Mouse (Mus musculus) heart, adult 18-20 months (tissue): Measurements from ENCODE around the gene Habp2. TPM values are rescaled to one million over a fixed set of nuclear protein-coding genes. Genes with fewer than 3 reads are reported as not detected.
A peak's percentile ranks its signal among the peaks of the same experiment; 100 is the strongest.
"Not testable (repeated sequence)": the region's sequence is repeated elsewhere in the genome, so short reads cannot be mapped to it uniquely, and the experiment has no call there.

Experiments
- DNase-seq, 2 experiments: peaks; one replicate each; pipeline ENCODE4 v3.0.0; 2021 to 2022; ENCODE audit warnings: mixed read lengths in 1 of 2
- total RNA-seq, 2 experiments: library from RNA; stranded (reverse); gene quantifications; 2 replicates each; pipeline ENCODE4 v1.2.3; 2021

Gene Habp2
- total RNA-seq, 2 experiments from 2014 or later = not detected

DNA sequence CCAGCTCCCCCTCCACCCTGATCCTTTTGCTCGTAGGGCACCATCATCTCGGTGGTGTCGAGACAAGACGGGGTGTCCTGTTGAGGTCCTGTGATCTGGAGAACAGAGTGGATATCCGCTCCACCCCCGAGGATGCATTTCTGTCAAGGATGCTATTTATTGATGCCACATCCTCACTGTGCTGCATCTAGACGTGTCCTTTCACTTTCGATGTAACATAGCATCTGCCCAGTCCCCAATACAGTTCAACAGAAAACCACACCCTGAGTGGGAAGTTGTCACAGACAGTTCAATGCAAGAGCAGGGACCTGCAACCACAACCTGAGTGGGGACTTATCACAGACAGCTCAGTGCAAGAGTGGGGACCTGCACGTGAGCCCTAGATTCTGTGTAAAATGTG is 9.7 kb downstream of the Habp2 start:
- DNase-seq = no peak

DNA sequence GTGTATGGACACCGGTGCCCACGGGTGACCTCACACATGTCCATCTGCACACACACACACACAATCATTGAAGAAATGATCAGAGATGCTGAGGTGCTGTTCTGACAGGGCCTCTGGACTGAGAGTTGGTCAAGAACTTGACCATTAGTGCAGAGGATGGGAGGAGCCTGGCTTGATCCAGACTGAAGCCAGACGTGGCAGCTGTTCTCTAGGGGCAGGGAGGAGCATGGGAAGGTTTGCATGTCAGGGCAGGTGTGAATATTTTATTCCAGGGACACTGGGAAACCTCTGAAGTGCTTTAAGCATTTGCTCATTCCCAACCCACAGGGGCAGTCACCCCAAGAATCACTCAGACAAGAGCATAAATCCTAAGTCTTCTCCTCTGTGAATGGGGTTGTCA is 10.3 kb downstream of the Habp2 start:
- no peak for DNase-seq

DNA sequence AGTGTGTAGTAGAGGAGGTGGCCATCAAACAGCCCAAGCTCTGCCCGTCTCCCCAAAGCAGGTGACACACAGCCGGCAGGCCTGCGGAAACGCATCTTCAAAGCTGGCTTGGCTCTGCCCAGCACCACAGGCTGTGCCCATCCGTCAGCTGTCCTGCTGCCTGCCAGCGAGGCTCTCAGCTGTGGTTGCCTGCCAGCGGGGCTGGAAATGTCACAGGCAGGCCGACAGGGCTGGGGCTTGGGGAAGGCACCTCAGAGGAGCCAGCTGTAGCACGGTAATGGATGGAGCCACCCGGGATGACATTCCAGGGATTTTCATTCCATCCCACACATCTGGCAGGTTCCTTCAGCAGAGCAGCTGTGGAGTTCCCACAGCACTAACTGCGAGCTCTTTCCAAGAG is 13.9 kb downstream of the Habp2 start:
- DNase-seq = peak; percentile 29 to 51

DNA sequence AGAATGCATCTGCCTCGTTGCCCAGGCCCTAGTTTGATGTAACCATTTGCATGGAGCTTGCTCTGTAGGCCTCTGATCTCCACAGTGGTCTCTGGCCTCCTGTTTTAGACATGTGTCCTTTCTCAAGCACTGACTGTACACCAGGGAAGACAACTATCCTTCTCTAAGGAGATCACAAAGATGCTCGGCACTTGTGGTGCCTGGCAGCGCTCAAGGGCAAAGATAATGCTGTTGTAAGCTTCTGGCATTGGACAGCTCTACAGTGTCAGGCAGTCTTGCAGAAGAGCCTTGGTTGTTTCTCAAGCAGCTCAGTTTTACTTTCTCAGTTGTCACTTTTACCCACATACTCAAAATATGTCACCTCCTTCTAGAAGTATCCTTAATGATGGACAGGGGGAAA is 29.6 kb downstream of the Habp2 start:
- no peak for DNase-seq

DNA sequence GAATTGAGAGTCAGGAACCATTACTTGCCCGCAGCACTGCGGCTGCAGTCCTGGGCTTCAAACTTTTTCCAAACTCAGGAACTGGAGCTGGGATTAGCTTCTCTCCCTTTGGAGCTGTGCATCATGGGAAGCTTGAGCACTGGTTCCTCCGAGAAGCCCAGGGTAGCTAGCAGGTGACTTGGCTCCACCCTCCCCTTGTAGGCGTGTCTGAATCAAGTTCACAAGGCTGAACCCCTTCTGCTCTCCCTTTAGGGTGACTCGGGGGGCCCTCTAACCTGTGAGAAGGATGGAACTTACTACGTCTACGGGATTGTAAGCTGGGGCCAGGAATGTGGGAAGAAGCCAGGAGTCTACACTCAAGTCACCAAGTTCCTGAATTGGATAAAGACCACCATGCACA is 32.3 kb downstream of the Habp2 start:
- no peak for DNase-seq

DNA sequence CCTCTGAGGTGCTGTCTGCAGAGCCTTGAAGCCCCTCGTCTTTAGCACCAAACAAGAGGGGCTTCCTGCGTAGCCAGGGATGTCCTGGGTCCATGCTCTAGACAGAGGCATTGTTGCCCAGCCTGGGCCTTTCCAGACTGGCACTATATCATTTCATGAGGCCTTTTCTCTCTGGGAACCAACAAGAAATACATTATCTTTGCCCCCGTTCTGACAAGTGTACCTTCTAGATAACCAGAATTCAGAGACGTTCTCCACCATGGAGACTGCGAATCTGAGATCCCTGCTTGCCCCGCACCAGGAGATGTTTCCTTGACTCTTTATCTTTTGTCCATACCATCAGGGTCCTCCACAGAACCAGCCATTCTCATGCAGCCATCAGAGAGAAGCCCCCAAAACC is 32.7 kb downstream of the Habp2 start:
- DNase-seq = no peak

DNA sequence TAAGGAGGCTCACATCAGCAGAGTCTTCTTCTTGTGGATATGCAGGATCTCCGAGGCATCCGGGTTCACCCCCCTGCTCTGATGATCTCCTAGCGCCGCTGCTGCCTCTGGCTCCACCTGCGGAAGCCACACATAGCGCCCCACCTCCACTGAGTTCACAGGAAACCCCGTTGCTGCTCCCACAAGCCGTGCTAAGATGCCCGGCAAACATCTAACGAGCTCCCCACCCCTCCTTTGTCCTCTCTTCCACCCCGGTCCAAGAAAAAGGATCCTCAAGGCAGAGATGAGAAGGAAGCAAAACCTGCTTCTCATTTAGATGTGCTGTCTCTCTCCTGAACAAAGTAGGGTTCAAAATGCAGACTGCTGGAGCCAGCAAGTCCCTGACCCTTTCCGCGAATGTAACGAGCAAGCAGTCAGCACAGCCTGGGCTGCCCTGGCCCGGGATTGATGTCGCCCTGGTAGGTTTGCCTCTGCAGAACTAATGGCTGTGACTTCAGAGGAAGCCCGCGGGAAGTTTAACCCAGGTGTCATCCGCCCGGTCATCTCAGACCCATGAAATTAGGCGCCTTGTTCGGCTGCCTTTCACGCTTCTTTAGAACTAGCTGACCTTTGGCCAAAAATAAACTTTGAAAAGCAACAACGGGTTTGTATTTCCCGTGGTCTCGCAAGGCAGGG is 33.4 kb downstream of the Habp2 start:
- no peak for DNase-seq

DNA sequence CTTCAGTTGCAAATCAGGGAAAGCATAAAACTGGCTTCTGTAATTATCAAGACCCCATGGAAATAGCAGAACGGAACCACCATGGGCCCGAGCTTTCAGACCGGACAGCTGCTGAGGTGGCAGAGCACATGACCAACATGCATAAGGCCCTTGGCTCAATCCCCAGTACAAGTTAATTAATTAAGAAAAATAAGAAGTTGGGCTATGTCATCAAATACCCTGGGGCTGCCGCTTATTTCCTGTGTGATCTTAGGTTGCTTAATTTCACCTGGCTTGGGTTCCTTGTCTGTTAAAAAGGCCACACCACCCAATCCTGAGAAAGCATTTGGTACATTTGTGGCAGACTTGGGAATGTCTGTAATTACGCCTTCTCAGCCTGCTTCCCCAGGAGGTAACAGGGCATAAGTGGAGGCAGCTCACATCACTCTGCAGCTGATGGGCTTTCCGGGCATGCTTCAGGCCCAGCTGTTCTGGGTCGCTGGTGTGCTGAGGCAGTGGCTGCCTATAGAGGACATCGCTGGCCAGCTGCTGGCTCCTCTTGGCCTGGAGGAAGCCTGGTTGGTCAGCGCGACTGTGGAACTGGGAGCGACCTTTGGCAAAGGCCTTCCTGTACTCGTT is 34.5 kb downstream of the Habp2 start:
- no peak for DNase-seq

DNA sequence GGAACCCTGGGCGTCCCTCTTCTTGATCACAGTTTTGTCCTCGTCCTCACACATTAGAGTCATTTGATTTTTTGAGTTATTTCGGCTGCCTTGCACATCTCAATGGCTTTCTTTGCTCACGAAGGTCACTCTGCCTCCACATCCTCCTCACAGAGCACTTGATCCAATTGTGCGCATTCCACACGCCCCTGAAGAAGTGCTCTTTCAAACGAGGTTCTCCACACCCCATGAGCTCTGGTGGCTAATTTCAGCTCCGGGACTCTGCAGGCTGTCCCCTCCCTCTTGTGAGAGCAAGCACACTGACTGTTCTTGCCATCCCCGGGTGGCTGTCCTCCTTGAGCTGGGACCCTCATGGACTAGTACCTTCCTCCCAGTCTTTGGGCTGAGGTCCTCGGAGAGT is 38.7 kb downstream of the Habp2 start:
- no peak for DNase-seq

DNA sequence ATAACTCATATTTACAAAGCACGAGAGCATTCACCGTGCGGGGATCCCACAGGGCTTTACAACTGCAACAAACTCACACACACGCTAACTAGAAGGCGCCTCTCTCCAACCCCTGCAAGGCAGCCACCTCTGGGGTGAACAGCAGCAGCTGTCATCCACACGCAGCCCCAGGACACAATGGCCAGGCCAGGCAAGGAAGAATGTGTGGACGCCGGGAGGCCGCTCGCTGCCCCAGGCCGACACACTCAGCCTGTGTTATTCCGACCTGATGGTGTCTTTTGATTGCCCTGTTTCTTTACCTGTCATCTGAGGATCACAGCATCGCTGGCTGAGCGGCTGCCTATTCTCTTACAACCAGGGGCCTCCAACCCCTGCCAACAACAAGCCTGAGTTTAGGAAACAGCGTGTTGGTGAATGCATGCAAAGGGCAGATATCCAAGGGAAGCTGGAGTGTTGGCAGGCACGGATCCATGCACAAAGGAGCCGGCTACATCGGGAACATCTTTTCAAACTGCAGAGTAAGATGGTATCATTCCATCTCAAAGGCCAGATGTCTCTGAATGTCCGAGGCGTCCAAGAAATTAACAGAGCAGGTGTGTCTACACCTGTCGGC is 39.4 kb downstream of the Habp2 start:
- no peak for DNase-seq

DNA sequence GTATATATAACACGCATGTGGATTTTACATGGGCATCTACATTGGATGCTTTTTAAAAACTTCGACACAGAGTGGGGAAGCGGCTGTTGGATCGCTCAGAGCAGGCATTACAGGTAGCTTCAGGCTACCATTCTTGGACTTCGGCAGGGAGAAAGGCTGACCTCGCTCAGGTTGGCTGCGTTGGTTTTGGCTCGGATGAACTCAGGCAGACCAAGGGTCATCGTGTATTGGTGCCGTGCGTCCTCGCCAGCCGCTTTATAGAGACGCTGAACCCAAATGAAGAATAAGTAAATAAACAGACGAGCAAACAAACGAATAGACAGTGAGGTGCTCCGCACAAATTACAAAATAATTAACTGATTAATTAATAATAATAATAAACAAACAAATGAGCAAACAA is 49.4 kb downstream of the Habp2 start:
- no peak for DNase-seq

DNA sequence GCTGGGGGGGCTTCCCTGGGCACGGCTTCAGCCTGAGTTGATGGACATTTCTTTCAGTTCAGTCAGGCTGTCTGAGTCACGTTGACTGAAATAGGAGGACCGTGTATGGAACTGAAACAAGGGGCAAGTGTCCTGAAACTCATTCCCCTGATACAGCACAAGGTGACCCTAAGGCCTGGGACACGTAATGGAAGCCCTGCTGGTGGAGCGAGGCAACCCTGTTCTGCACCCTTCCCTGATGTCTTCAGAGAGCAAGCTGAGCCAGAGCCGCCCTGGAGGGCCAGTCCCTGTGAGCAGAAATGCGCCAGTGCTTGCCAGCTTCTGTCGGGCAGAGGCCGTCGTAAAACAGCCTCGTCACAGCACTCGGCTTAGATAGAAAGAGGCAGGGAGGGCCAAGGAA is 49.9 kb downstream of the Habp2 start:
- DNase-seq = peak; percentile 37 to 58

DNA sequence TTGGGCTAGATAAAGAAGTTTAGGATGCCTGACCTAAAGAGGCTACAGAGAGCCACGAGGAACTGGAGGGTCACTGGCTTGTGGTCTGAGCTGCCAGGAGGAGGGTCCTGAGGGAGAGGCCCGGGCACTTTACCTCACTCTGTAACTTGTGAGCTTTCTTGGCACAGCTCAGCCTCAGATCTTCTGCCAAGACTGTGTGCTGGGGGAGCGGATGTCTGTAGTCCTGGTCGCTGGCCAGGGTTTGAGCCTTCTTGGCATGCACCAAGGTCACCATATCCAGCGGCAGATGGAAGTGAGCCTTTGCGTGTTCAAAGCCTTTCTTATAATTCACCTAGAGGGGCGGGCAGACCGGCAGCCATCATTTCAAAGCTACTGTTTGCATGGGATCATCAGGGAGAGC is 55.1 kb downstream of the Habp2 start:
- DNase-seq = peak; percentile 79 to 83

DNA sequence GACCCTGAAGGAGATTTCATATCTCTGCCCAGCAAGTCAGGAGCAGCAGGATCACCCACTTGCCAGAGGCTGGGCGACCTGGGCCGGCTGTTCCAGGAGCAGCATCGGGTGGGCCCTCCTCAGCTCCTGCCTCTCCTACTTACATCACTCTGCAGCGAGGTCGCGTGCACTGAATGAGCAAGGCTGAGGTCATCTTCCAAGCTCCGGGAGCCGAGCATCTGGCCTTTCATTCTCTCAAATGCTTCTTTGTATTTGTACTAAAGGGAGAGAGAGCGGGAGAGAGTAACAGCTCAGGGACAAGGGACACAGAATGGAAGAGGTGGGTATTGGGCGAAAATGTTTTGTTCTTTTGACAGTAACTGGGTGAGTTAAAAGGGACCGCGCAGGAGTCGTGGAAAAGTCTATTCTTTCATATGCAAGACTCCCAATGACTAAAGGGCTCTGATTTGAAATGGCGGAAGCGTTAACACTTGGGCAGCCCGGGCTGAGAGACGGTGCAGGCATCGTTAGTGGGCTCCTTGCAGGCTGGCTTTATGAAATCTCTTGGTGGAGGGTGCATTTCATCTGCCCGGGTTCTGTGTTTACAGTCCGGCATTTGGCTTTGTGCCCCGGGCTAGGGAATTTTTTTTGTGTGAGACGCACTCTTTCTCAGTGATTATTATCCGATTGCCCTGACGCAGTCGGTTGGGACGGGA is 57.1 kb downstream of the Habp2 start:
- no peak for DNase-seq

DNA sequence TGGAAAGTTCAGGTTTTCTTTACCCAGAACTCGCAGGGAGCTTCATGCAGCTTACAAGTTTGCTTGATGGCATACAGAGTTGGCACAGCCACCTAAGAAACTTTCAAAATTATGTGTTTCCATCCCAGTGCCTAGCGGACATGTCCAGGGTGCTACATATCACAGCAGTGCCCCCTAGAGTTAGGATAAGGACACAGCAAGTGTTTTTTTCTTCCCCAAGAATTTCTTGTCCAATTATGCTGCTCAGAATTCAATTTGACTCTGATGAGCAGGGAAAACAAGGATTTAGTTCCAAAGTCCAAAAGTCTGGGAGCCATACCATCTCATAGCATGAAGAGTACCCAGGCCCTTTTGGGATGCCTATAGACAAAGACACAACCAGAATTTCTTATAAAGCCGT is 59.1 kb downstream of the Habp2 start:
- no peak for DNase-seq

DNA sequence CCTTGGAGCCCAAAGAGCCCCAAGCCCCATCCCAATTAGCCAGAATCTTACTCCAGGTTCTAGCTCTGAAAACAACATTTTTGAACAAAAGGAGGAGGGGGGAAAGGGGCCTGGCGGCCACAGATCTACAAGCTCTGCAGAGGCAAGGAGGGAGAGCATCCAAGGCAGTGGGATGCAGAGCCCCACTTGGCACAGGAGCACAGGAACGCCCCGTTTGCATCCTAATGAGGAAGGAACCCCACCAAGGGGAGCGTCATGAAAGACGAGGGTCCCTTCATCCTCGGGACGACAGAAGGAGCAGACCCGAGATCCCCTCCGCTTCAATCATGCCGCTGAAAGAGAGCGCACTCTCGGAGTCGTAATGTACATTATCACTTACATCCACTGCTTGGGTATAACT is 59.8 kb downstream of the Habp2 start:
- DNase-seq = no peak

DNA sequence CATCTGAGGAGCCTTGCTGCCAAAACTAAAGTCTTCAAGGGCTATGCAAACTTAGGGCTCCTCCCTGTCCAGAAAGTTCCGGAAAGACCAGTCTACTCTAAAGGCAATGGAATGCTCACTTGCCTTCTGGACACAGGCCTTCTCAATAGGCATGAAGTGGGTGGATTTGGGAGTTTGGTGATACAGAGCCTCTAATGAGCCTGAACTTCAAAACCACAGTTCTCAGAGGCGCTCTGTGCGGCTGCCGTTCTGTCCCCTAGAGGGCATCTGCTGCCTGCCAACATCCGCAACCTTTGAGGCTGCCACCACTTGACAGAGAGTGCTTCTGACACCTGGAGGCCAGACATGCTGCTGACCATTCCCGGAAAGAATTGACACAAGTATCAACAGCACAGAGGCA is 62.4 kb downstream of the Habp2 start:
- DNase-seq = peak in 1 of 2 experiments; percentile 39

DNA sequence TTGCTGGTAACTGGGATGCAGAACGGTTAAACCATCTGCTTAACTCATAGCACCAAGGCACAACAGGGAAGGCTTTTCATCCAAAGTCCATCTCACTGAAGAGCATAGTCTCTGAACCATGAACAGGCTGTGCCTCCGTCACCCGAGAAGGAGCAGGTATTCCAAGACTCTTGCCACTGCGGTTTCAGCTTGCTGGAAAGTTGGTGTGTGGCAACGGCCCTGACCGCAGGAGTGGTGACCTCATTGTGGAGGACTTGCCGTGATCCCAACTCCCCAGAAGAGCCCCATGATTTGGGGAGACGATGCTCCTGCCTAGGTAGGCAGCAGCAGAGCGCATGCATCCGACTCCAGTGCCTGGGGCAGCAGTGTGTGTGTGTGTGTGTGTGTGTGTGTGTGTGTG is 66.8 kb downstream of the Habp2 start:
- DNase-seq = no peak

DNA sequence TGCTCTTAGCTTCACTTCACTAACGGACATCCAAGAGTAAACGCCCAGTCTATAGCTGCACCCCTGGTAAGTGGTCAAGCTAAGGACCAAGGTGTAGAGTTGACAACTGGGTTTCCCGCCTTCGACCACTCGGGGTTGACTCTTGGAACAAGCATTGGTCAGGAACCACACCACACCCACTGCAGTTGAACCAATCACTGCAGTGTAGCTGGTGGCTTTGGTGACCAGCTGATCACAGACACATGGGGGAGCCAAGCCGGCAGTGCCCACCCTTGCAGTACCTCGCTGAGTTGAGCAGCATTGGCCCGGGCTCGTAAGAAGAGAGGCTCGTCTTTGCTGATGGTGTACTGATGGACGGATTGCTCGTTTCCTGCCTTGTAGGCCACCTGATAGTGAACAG is 68.3 kb downstream of the Habp2 start:
- DNase-seq = no peak

DNA sequence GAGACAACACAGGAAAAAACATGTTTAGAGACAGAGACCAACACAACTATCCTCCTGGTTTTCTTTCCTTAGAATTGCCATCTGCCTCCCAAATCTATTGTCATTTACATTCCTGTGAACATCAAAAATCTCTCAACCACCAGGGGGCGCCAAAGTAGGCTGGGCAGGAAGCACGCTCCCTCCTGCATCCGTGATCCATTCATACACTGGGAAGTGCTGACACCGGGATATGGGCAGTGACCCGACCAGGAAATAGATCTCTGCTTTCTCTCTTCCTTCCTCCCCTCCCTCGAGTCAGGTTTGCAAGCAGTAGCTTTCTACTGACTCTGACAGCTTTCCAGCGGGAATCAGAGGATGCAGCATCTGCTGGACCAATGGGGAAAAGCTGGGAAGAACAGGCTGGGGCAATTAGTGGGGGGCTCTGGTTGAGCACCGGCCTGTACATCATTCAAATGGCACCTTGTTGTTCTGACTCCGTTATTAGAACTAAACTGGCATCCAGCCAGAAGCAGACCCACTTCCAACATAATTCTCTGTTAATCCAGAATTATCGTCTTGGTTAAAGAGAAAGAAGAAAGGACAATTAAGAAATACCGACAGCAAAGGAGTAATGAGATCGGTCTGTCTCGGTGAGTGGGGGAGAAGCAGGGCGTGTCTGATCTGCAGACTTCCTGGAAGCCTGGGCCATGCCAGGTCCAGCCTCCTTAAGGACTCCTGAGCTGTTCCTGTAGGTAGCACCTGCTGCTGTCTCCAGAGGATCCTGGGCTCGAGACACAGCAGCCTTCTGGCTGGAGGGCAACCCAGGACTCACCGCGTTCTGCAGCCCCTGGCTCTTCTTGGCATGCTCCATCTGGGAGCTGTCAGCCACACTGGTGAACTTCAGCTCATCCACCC is 69.8 kb downstream of the Habp2 start:
- peak; percentile 73 to 87 for DNase-seq

DNA sequence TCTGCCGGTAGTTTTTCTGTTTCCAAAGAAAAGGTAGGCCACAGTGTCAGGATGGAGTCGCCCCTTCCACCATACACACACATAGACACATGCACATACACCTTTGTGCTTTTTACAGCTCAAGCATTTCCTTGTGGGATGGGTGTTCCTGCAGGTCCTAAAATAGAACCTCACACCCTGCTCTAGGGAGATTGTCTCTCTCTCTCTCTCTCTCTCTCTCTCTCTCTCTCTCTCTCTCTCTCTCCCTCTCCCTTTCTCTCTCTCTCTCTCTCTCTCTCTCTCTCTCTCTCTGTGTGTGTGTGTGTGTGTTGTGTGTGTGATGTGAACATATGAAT is 70.4 kb downstream of the Habp2 start:
- DNase-seq = not testable (repeated sequence)

DNA sequence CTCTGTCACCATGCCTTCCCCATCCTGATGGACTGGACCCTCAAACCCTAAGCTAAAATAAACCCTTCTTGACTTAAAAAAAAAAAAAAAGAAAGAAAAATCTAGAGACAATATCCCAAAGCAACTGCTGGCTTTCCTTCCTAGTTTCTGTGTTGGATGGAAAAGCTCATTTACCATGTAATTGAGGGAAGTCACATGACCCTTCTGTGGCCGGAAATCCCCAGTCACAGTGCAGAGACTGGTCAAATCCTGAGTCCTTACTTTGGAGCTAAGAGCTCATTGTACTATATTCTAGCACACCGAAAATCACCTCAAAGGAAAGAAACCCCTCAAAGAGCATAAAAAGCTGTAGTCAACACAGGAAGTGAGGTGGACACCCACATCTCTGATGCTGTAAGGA is 72.0 kb downstream of the Habp2 start:
- no peak for DNase-seq
